Mouse (Mus musculus) neural tube, embryonic 15.5 days (tissue): ENCODE measurements at regions not wholly inside any gene's neighbourhood (a gene's known extent, or its start where the extent isn't known, plus 50 kb on each side); places are given as distances from the start of the nearest gene placed in this dataset.

Experiments
- ATAC-seq: fragments of 200-750 bp; cut with Nextera tagmentation; 2 replicates; pipeline ENCODE4 v1.8.0; 2017; ENCODE audit warnings: mild to moderate bottlenecking, moderate TSS enrichment, moderate library complexity; ENCODE audit not compliant: low FRiP score
- H3K27ac ChIP-seq: fragments of 300-500 bp; sonication (generic); replicated peaks from 2 replicates; pipeline ENCODE4 v1.5.1; 2015; ENCODE audit warnings: mild to moderate bottlenecking, inconsistent platforms
- H3K27me3 ChIP-seq: fragments of 300-500 bp; sonication (generic); replicated peaks from 2 replicates; pipeline ENCODE4 v1.6.1; 2015; ENCODE audit warnings: inconsistent platforms
- H3K36me3 ChIP-seq: fragments of 300-500 bp; sonication (generic); 2 replicates; pipeline ENCODE4 v1.6.1; 2015; ENCODE audit warnings: inconsistent platforms
- H3K4me1 ChIP-seq: fragments of 300-500 bp; sonication (generic); 2 replicates; pipeline ENCODE4 v1.6.1; 2015; ENCODE audit warnings: inconsistent platforms
- H3K4me2 ChIP-seq: fragments of 300-500 bp; sonication (generic); 2 replicates; pipeline ENCODE4 v1.6.1; 2015; ENCODE audit warnings: inconsistent platforms, mild to moderate bottlenecking, moderate library complexity
- H3K4me3 ChIP-seq: fragments of 300-500 bp; sonication (generic); replicated peaks from 2 replicates; pipeline ENCODE4 v1.5.1; 2015; ENCODE audit warnings: mild to moderate bottlenecking, inconsistent platforms
- H3K9ac ChIP-seq: fragments of 300-500 bp; sonication (generic); replicated peaks from 2 replicates; pipeline ENCODE4 v1.6.1; 2015; ENCODE audit warnings: mild to moderate bottlenecking, inconsistent platforms
- H3K9me3 ChIP-seq: fragments of 300-500 bp; sonication (generic); replicated peaks from 2 replicates; pipeline ENCODE4 v1.6.1; 2016; ENCODE audit warnings: inconsistent platforms
- WGBS: fragments of 180-500 bp; shearing (Covaris S2); methylation state at CpG from one replicate; pipeline ENCODE4 v1.1.7; 2015; ENCODE audit warnings: mixed read lengths; 5-methylcytosine and 5-hydroxymethylcytosine counted together

- no peak overlapping the region for H3K27ac ChIP-seq
- 87% methylated on average over 4 of the region's 4 CpGs for WGBS
- H3K36me3 ChIP-seq: no peaks in the 10 kb centered on the region
- no peaks in the 10 kb centered on the region for H3K4me1 ChIP-seq
- H3K9ac ChIP-seq: no peak overlapping the region
- H3K27me3 ChIP-seq: no peaks in the 10 kb centered on the region
- no peaks in the 10 kb centered on the region for H3K9me3 ChIP-seq
- H3K4me3 ChIP-seq: no peak overlapping the region
- no peak overlapping the region for H3K4me2 ChIP-seq
- ATAC-seq: no peak
These were observed 435.1 kb upstream of the Nrp1 start for GRCm38 (mm10) chr8:127923321-127923720.

- H3K9ac ChIP-seq: no peak overlapping the region
- WGBS: 92% methylated on average over 1 of the region's 1 CpGs
These were observed 426.1 kb upstream of the Nrp1 start for GRCm38 (mm10) chr8:127932276-127932675.

GRCm38 (mm10) chr8:127936792-127937435, 421.5 kb upstream of the Nrp1 start:
- Histone ChIP-seq H3K36me3 (no peaks in the 10 kb centered on the region), H3K4me3 (no peak overlapping the region), H3K9me3 (no peaks in the 10 kb centered on the region), H3K9ac (no peak overlapping the region), H3K27me3 (no peaks in the 10 kb centered on the region), H3K4me2 (no peak overlapping the region), H3K4me1 (peaks cover 15% of the 10 kb centered on the region; the same call in 1 of the 2 replicates), H3K27ac (no peak overlapping the region)
- WGBS: 56% methylated on average over 6 of the region's 6 CpGs
- ATAC-seq: no peak

More at GRCm38 (mm10) chr8:127932276-127932675, 426.1 kb upstream of the Nrp1 start:
- ATAC-seq: no peak
- Histone ChIP-seq H3K4me3 (no peak overlapping the region), H3K4me2 (no peak overlapping the region), H3K36me3 (no peaks in the 10 kb centered on the region), H3K4me1 (peaks cover 3% of the 10 kb centered on the region; the same call in 1 of the 2 replicates), H3K27me3 (no peaks in the 10 kb centered on the region), H3K27ac (no peak overlapping the region), H3K9me3 (no peaks in the 10 kb centered on the region)

- WGBS: 12% methylated on average over 7 of the region's 7 CpGs
These were observed 419.0 kb upstream of the Nrp1 start for GRCm38 (mm10) chr8:127939284-127939985.

GRCm38 (mm10) chr8:127939986-127940359, 418.4 kb upstream of the Nrp1 start:
- no peak overlapping the region for H3K27ac ChIP-seq

More at GRCm38 (mm10) chr8:127939284-127939985, 419.0 kb upstream of the Nrp1 start:
- H3K9me3 ChIP-seq: no peaks in the 10 kb centered on the region
- H3K9ac ChIP-seq: no peak overlapping the region
- H3K4me1 ChIP-seq: peaks cover 15% of the 10 kb centered on the region; the same call in 1 of the 2 replicates
- no peak overlapping the region for H3K27ac ChIP-seq
- no peak overlapping the region for H3K4me3 ChIP-seq
- no peaks in the 10 kb centered on the region for H3K36me3 ChIP-seq
- no peaks in the 10 kb centered on the region for H3K27me3 ChIP-seq
- ATAC-seq: 0 out of 2 replicates have a peak, but pooled peaks have one; percentile 55
- no peak overlapping the region for H3K4me2 ChIP-seq

DNA sequence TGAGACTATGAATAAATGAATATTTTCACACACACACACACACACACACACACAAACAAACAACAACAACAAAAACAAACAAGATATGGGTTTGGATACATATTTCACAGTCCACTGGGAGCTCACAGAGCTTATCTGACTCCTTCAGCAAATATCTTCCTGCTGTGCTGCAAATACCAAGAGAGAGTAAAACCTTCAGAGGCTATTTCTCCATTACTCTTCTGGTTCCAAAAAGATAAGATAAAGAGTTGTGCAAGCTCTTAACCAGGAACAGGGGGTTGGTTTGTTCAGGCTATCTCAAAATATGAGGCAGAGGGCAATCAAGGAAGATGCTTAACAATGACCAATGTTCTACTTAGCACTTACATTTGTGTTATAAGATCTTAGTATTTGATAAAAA, 416.1 kb upstream of the Nrp1 start:
- Histone ChIP-seq H3K9me3 (no peaks in the 10 kb centered on the region), H3K36me3 (no peaks in the 10 kb centered on the region), H3K4me1 (peaks cover 12% of the 10 kb centered on the region; the same call in 1 of the 2 replicates), H3K4me2 (no peak overlapping the region), H3K27me3 (no peaks in the 10 kb centered on the region), H3K27ac (no peak overlapping the region), H3K4me3 (no peak overlapping the region), H3K9ac (no peak overlapping the region)
- no peak for ATAC-seq

More at GRCm38 (mm10) chr8:127939986-127940359, 418.4 kb upstream of the Nrp1 start:
- Histone ChIP-seq H3K36me3 (no peaks in the 10 kb centered on the region), H3K9me3 (no peaks in the 10 kb centered on the region), H3K4me2 (no peak overlapping the region), H3K27me3 (no peaks in the 10 kb centered on the region), H3K4me3 (no peak overlapping the region), H3K4me1 (peaks cover 15% of the 10 kb centered on the region; the same call in 1 of the 2 replicates), H3K9ac (no peak overlapping the region)
- 21% methylated on average over 5 of the region's 5 CpGs for WGBS
- ATAC-seq: no peak

DNA sequence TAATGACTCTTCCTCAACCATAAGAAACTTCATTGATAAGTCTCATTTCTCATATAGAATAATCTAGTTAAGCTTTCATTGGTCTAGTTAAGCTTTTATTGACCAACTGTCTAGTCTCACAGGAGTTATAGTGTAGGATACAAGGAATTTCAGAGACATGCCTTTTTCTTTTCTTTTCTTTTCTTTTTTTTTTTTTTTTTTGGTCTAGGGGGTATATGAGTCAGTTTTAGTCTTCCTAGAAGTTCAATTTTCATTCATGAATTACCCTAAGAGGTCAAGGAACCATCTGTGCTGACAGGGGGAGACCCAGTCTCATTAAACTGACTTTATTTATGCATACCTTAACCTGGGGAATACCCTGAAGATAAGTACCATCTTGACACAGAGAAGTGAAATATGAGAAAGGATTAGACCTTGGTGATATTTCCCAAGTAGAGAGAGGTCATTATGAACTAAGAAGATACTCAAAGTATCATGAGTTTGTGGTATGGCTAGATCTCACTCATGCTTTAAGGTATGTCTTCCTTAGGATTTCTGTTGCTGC, 413.4 kb upstream of the Nrp1 start:
- Histone ChIP-seq H3K4me3 (no peak overlapping the region), H3K36me3 (no peaks in the 10 kb centered on the region), H3K9me3 (no peaks in the 10 kb centered on the region), H3K27me3 (no peaks in the 10 kb centered on the region), H3K27ac (no peak overlapping the region), H3K4me2 (no peak overlapping the region), H3K4me1 (peaks cover 2% of the 10 kb centered on the region; the same call in 1 of the 2 replicates), H3K9ac (no peak overlapping the region)
- no peak for ATAC-seq

DNA sequence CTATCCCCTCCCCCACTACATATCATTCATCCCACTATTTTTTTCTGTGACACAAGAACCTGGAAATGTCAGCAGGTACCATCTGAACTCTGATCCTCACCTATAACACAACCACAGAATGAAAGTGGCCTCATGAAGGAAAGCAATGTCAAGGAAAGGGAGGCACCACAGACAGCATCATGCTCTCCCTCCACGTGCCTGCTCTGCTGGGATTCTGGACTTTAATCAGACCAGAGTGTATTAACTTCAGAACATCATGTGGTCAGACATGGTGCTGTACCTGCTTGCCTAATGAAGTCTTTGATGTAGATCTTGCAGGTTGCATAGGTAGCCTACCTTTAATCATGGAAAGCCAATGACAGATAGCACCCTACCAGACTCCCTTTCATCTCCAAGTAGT, 400.8 kb upstream of the Nrp1 start:
- no peaks in the 10 kb centered on the region for H3K4me1 ChIP-seq
- no peaks in the 10 kb centered on the region for H3K9me3 ChIP-seq
- WGBS: 81% methylated on average over 1 of the region's 1 CpGs
- no peak for ATAC-seq
- H3K4me3 ChIP-seq: no peak overlapping the region
- H3K27ac ChIP-seq: no peak overlapping the region
- H3K27me3 ChIP-seq: no peaks in the 10 kb centered on the region
- H3K4me2 ChIP-seq: no peak overlapping the region
- H3K9ac ChIP-seq: no peak overlapping the region
- no peaks in the 10 kb centered on the region for H3K36me3 ChIP-seq

DNA sequence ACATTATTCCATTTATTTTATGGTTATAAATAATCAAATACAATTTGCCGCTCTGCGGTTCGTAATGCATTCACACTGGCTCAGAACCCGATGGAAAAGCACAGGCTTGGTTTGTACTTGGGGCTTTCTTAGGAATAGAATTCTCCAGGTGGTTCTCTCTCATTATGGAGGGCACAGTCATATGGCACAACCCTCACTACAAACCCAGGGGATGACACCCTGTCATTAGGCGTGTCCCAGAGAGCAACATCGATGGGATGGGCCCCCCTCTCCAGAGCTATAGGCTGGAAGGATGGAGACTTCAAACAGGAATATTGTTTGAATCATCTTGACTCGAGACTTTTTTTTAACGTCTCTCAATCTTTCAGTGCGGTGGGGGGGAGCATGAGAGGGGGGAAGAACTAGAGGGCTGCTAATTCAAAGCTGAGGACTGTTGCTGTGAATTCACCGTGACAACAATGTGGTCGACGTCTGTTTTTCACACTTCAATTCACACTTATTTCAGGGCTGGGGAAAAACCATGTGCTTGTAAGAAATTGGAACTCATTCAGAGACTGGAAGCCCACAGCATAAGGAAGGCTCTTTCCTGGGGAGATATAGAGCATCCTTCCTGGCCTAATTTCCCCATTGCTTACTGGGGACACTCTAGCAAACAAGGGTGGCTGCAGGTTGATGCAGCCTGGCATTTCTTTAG, 399.9 kb upstream of the Nrp1 start:
- WGBS: 57% methylated on average over 12 of the region's 12 CpGs
- Histone ChIP-seq H3K9me3 (no peaks in the 10 kb centered on the region), H3K4me3 (no peak overlapping the region), H3K36me3 (no peaks in the 10 kb centered on the region), H3K27me3 (no peaks in the 10 kb centered on the region), H3K27ac (no peak overlapping the region), H3K4me2 (no peak overlapping the region), H3K9ac (no peak overlapping the region), H3K4me1 (no peaks in the 10 kb centered on the region)
- ATAC-seq: no peak

- ATAC-seq: no peak
- H3K4me3 ChIP-seq: no peak overlapping the region
These were observed 395.5 kb upstream of the Nrp1 start for GRCm38 (mm10) chr8:127962862-127963261.

GRCm38 (mm10) chr8:127963625-127964024, 394.8 kb upstream of the Nrp1 start:
- Histone ChIP-seq H3K4me1 (no peaks in the 10 kb centered on the region), H3K9me3 (no peaks in the 10 kb centered on the region), H3K4me3 (no peak overlapping the region), H3K36me3 (no peaks in the 10 kb centered on the region), H3K27me3 (no peaks in the 10 kb centered on the region), H3K9ac (no peak overlapping the region), H3K27ac (no peak overlapping the region), H3K4me2 (no peak overlapping the region)
- WGBS: 73% methylated on average over 6 of the region's 6 CpGs
- ATAC-seq: no peak

More at GRCm38 (mm10) chr8:127962862-127963261, 395.5 kb upstream of the Nrp1 start:
- 72% methylated on average over 1 of the region's 1 CpGs for WGBS
- Histone ChIP-seq H3K27ac (no peak overlapping the region), H3K27me3 (no peaks in the 10 kb centered on the region), H3K36me3 (no peaks in the 10 kb centered on the region), H3K9me3 (no peaks in the 10 kb centered on the region), H3K9ac (no peak overlapping the region), H3K4me1 (no peaks in the 10 kb centered on the region), H3K4me2 (no peak overlapping the region)
